Mouse (Mus musculus) layer of hippocampus, postnatal 25 days (tissue): Measurements from ENCODE around the gene Gm7682. TPM values are rescaled to one million over a fixed set of nuclear protein-coding genes. Genes with fewer than 3 reads are reported as not detected.
"Not testable (repeated sequence)": the region's sequence is repeated elsewhere in the genome, so short reads cannot be mapped to it uniquely, and the experiment has no call there.

Experiments used
- DNase-seq, 2 experiments: peaks; one replicate each; pipeline ENCODE4 v3.0.0; 2022; ENCODE audit warnings: mixed read lengths in 2 of 2, low spot score in 1 of 2; ENCODE audit errors: extremely low spot score in 1 of 2
- total RNA-seq, 2 experiments: library from RNA; stranded (reverse); gene quantifications; 2 replicates each; pipeline ENCODE4 v1.2.3; 2021

The Gm7682 gene
- total RNA-seq: not detected

DNA sequence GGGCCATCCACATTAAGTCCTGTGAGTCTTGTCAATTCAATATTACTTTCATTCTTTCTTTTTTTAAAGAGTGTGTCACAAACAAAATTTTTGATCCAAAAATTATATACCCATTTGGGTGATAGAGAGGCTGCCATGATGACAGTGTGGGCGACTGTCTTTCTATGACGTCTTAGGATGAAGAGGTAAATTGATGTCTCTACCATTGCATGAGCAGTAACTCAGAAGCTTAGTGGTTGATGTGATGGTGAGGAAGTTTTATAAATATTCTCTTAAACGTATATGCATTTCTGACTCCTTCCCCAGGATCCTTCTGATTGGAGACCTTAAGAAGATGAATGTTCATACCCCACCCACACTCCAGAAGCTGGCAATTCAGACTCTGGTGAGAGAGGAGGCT lies at the start of gene Gm7682:
TSS of gene Gm7682 (plus strand) at position 301 of the 400 bp plus-strand sequence.
- not testable (repeated sequence) for DNase-seq

Other genes starting within 250 kb of the Gm7682 start
- gene Gm3106, start 227.8 kb upstream of the Gm7682 start, total RNA-seq: not detected
- gene A430089I19Rik, start 139.0 kb upstream of the Gm7682 start, total RNA-seq: not detected
- not detected for gene Gm6502, start 131.3 kb upstream of the Gm7682 start, total RNA-seq
- gene AA792892, start 106.0 kb upstream of the Gm7682 start, total RNA-seq: not detected
- gene Gm3139, start 80.5 kb downstream of the Gm7682 start, total RNA-seq: not detected
- not detected for gene Gm3147, start 170.6 kb downstream of the Gm7682 start, total RNA-seq
- not detected for gene Gm6509, start 178.2 kb downstream of the Gm7682 start, total RNA-seq
- gene Gm6205, start 202.6 kb downstream of the Gm7682 start, total RNA-seq: not detected